Mouse (Mus musculus) neural tube, embryonic 10.5 days (tissue): ENCODE data around the gene Bst2.

Experiments
- DNase-seq: peaks from one replicate; pipeline ENCODE4 v3.0.0-alpha.2; 2017; ENCODE audit warnings: low spot score; ENCODE audit errors: extremely low spot score

The Bst2 gene

DNA sequence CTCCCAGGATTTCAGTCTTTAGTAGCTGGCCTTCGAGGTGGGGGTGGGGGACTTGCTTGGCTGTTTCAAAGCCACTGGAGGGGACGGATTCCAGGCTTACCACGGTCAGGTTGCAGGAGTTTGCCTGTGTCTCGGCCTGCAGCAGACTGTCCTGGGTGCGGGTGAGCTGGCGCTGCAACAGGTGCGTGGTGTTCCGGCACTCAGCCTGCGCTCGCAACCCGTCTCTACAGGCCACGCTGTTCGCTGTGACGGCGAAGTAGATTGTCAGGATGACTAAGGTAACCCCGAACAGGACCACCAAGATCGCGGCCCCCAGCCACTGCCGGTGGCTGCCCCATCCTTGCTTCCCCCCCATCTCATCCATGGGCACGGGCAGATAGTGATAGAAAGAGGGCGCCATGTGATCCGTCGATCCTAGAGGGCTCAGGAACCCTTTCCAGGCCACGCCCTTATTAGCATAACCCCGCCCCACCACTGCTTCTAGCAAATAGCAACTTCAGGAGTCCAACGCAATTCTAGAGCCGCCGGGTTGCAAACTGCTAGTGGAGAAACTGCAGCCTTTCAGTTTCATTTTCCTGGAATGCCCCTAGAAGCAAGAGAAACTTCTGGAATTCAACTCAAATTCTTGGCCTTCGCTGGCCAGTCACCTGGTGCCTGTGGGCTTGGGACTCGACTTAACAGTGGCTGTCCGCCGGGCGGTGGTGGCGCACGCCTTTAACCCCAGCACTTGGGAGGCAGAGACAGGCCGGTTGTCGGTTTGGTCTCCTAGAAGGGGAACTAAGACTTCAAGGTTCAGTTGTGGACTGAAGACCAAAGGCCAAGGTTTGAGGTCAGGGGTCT lies at the start of gene Bst2:
TSS of gene Bst2 (minus strand) at position 429 of the 840 bp plus-strand sequence.
- DNase-seq, result peak; percentile 72

DNA sequence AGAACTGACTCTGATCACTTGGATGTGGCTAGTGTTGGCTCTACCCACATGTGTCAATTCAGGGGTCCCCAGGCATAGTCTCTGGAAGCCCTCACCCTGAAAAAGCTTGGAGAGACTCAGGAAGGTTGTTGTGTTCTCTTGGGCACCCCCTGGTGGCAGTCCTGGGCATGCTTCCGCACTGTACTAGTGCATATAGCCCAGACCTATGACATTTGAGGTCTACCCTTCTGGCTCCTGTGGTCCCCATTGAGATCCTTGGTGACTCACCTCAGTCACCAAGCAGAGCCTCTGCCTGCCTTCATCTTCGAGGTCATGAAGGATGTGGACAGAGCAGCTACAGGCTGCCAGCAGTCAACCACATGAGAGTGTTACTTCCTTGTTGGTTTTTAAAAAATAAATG lies 49.6 kb upstream of the Bst2 start:
- DNase-seq, result peak; percentile 44

DNA sequence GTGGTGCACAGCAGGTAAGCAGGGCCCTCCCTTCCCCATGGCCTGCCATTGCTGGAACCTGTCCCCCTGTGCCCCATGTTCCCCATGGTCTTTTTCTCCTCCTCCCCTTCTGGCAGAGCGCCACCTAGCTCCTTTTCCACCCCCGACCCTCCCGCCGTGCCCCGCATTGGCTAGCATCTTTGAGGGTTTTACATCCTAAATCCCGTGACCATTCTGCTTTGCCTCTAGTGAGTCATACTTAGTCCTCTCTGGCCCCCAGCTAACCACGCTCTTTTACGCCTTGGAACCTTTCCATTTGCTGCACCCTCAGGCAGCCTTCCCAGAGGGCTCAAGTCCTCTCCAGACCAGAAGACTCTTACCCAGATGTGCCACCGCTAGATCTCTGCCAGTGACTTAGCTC lies 42.9 kb upstream of the Bst2 start:
- no peak for DNase-seq

DNA sequence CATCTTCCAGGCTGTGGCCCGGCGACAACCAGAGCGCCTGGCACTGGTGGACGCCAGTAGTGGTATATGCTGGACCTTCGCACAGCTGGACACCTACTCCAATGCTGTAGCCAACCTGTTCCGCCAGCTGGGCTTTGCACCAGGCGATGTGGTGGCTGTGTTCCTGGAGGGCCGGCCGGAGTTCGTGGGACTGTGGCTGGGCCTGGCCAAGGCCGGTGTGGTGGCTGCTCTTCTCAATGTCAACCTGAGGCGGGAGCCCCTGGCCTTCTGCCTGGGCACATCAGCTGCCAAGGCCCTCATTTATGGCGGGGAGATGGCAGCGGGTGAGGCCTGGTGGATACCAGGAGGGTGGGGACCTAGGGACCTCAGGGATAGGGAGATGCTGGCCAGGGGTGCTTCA lies 42.2 kb upstream of the Bst2 start:
- no peak for DNase-seq

DNA sequence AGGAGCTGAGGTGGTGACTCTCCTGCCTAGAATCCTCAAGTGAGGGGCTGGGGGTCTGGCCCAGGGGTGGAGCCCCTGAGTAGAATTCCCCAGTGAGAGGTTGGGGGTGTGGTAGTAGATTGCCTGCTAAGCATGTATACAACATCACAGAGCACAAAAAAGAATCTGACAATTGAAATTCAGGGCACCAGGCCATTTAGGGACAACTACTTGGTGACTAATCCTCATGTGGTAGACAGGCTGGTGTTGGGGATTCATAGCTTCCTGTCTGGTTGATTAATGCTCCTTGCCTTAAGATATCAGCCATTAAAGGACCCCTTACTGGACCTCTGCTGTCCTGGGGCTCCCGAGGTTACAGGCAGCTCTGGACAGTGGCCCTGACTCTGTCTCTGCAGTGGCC lies 41.8 kb upstream of the Bst2 start:
- no peak for DNase-seq

DNA sequence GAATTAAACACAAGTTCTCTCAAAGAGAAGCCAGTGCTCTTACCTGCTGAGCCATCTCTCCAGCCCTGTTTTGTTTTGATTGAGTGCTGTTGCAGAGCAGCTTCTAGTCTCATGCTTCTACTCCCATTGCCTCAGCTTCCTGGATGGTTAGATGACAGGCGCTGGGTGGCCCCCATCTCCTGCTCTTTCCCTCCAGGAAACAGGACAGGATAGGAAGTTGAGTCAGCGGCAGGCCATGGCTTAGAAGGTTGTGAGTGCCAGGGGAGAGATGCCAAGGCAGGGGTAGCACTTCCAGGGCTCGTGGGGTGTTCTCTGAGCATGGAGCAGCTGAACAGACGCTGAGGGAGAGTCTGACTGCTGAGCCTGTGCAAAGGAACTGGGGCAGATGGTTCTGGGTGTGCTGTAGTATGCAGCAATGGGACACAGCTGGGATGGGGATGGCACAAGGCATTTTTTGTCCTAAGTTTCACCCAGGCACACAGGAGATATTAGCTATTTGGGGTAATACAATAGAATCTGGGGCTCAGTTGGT lies 40.7 kb upstream of the Bst2 start:
- DNase-seq, result no peak

DNA sequence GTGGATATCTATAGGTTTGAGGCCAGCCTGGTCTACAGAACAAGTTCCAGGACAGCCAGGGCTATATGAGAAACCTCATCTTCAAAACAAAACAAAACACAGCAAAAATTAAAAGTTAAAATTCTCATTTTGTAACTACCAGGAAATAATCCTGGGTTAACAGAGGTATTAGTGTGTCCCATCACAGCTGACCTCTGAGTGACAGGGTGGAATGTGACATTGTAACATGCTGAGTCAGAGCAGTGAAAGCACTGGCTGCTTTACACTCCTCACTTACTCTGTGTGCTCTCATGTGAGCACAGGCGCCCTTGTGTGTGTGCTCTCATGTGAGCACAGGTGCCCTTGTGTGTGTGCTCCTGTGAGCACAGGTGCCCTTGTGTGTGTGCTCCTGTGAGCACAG lies 37.8 kb upstream of the Bst2 start:
- no peak for DNase-seq

DNA sequence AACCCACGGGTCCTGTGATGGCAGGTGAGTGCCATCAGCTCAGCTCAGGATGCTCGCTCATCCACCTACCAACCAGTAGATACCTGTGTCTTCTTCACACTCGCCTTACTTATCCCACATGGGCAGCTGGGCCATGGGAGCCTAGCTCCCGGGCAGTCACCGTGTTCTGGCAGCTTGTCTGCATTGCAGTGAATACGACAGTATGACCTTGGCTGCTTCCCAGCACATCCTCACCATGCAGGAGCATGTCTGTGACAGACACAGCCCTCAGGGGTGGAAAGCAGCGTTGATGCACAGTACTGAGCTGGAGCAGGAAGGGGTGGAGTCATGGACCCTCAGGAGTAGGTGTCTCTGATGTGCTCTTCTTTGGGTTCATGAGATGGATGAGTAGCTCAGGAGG lies 37.2 kb upstream of the Bst2 start:
- DNase-seq, result no peak

DNA sequence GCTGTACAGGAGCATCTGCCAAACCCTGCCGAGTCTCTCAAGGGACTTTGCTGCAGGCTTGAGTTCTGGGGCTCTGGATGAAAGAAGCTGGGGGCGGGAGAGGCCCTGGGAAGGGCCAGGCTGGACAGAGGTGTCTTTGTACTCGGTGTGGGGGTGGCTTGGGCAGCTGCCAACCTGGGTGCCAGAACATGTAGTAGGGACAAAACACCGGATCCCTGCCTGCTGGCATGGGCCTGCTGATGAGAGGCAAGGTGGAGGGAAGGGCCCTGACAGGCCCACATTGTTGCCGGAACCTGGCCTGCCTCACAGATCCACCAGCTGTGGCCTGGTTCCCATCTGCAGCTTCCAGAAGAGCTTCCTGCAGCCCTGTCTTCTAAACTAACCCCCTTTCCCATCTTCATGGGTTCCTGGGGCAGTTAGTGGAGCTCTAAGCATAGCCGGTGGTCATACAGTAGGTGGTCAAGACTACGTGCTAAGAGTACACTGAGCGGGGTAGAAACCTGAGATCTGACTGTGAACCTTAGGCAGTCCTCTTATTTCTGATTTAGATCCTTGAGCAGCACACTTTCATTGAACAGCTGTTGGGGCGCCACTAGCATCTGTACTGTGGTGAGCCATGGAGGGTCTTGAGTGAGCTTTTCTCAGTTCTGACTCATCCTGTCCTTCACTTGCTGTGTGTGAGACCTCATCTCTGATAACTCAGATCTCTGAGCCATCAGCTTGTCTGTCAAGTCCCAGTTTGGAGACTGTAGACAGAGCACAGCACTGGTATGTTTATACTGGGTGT lies 35.8 kb upstream of the Bst2 start:
- DNase-seq, result no peak

DNA sequence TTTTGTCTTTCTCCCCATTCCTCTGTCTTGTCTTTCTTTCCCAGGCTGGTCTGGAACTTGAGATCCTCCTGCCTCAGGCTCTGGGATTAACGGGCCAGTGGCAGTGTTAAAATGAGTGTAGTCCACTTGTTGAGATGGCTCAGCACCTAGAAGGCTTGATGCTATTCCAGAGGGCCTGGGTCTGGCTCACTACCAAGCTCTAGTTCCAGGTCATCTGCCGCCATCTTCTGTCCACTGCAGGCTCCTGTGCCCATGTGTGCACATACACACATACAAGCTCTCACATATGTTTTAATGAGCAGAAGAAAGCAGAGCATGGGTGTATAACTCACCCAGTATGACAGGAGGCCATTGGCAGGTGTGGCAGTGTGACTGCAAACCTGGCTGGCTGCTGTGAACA lies 34.8 kb upstream of the Bst2 start:
- DNase-seq, result no peak

DNA sequence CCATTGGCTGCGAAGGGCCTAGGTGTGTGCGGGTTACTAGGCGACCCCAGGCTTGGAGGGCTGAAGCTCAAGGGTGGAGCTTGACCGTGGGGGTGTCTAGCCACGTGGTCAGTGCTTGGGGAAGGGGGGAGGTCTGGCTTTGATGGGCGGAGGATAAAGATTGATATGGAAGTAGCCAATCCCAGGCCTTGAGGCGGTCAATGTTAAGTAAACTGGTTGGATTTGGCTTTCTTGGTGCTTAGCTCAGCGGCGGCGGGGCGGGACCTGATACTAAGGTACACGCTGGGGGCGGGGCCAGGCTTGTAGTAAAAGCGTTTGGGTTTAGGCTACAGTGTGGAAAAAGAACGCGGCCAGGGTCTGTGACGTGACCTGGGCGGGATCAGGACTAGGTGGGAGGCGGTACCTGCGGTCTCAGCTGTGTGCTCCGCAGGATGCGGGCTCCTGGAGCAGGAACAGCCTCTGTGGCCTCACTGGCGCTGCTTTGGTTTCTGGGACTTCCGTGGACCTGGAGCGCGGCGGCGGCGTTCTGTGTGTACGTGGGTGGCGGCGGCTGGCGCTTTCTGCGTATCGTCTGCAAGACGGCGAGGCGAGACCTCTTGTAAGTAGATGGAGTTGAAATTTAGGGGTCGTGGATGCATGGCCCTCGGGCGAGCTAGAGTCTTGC lies 33.2 kb upstream of the Bst2 start:
- DNase-seq, result peak; percentile 84

DNA sequence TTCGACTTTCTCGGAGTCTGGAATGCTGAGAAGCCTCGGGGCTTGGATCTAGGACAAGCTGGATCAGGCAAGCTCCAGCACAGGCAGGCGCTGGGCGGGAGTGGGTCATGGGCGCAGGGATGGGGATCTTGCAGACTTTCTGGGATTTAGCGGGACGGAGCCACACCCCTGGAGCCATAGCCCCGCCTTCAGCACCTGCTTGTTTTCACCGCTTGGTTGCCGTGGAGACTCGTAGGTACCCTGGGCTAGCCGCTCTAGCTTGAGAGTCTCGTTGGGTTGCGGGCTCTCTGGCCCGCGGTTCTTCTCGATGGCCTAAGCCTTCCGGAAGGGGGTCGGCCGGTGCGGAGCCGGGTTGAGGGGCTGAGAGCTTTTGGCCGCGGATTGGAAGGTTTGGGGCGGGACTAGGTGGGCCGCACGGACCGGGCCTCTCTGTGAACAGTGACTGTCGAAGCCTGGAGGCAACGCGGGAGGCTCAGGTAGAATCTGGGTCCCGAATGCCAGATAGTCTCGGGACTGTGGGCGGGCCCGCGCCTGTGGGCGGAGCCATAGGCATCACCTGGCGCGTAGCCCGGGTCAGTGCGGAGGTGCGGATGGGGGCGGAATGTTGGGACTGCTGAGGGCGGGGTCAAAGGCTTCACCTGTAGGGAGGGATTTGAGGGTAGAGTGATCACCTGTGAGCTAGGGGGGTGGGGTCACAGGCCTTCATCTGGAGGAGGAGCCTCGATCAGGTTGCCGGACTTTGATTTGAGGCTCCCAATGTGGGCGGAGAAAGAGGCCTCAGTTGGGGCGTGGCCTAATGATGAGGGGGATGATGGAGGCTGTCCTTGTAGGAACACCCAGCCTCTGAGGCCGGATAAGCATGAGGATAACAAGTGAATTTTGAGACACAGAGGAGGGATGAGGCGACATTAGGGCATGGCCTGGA lies 32.4 kb upstream of the Bst2 start:
- peak; percentile 80 for DNase-seq

DNA sequence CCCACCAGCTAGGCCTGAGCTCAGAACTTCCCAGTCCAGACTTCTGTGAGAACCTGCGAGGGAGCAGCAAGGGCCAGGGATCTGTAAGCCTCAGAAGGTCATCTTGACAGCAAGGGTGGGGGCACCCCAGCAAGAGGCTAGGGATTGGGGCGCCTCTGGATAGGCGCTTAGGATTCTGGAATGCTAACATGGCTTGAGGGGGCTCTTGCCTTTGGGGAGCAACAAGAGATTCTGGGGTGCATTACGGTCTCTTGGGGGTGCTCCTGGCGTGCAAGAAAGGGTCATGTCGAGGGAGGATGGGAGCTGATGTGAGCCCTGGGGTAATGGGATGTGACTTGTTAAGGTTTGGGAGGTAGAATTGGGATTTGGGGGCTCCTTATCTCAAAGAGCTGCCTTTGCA lies 31.7 kb upstream of the Bst2 start:
- no peak for DNase-seq

DNA sequence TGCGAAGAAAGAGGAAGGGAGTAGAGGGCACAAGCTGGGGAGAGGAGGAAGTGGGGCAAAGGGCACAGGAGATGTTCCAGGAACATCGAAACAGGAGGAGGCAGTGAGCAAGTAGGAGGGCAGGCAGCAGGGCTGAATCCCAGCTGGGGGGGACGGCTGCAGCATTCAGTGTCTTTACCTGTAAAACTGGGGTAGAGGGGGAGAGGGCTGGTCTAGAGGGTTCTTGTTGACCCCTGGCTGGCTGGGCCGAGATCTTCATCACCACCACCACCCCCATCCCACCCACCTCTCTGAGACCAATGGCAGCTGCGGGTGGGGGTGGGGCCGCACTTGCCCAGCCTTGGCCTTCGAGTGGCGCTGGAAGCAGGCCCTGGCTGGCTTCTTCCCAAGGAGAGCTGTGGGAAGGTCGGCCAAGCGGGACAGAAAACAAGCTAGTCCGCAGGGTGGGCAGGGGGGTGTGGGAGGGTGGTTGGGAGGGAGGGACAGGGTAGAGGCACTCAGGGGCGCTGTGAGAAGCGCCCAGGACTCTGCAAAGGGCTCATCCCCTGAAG lies 31.2 kb upstream of the Bst2 start, which contains the start of gene Slc27a1:
TSS of gene Slc27a1 (plus strand) at position 496 of the 551 bp plus-strand sequence.
- no peak for DNase-seq

DNA sequence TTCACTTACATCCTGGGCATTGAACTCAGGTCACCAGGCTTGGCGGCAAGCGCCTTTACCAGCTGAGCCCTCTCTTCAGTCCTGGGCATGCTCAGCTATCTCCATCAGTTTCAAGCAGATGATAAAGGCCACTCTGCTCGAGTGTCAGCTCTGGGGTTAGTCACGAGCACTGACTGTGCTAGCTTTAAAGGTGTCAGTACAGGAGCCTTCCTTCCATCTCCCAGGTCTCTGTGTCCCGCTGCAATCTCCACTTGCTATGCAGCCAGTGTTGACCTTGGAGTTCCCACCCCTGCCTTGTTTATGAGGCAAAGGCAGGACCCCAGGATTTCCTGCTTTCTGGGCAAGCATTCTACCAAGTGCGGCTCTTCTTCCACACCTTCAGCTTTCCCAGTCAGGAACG lies 30.3 kb upstream of the Bst2 start:
- no peak for DNase-seq

DNA sequence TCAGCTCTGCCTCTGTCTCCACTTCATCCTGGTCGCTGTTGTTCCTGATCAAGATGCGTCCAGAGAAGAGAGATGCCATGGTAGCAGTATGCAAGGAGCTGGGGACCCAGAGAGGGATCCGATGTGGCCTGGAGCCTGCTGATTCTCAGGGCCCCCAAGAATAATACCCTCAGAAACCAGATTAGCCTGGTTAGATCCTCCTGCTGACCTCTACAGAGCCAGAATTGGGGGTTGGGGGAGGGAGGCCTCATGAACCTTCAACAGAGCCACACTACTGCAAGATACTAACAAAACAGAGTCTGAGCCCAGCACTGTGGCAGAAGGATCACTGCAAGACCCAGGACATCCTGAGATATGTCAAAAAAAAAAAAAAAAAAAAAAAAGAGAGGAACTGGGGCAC lies 29.2 kb upstream of the Bst2 start, which contains the start of gene Nxnl1:
TSS of gene Nxnl1 (minus strand) at position 101 of the 400 bp plus-strand sequence.
- DNase-seq, result no peak

DNA sequence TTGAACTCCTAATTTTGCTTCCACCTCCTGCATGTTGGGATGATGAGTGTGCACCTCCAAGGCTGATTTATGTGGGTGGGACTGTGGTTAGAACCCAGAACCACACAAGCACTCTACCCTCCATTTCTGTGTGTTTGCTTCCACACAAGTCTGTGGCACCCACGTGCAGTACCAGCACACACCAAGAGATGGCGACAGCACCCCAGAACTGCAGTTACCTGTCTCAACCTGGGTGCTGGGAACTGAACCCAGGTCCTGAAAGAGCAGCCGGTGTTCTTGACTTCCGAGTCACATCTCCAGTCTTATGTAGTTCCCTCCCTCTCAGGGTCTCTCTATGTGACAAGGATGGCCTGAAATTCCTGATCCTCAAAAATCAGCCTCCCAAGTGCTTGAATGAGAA lies 26.7 kb upstream of the Bst2 start:
- DNase-seq, result no peak

DNA sequence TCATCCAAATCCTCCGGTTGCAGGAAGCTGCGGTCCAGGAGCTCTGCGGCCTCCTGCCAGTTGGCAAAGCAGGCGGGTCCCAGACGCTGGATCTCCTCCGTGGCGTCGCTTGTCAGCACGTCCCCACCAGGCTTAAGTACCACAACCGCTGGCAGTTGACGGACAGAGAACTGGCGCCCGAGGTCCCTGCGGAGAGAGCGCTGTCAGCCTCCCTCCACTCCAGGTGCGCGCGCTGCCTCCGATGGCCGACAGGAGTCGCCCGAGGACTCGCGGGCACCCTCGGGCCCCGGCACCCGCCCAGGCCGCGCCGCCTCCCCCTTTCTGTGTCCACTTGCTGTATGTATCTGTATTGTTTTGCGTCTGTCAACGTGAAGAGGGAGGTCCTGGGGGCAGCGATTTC lies 25.5 kb upstream of the Bst2 start:
- peak; percentile 68 for DNase-seq

DNA sequence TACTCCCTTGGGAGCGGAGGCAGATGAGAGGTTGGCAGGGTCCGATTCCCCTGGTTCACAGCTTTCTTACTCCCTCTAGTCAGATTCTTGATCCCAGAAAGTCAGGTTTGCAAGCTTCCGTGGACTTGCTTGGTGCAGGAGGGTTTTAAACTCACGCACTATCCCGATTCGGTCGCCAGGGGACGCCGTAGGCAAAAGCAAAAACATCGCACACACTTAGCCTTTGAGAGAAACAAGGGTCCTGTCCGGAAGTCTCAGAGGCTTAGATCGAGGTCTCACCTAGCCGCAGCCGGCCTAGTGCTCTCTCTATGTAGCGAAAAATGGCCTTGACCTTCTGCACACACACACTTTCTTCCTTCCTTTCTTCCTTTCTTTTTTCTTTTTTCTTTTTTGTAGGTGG lies 24.1 kb upstream of the Bst2 start:
- peak; percentile 82 for DNase-seq

DNA sequence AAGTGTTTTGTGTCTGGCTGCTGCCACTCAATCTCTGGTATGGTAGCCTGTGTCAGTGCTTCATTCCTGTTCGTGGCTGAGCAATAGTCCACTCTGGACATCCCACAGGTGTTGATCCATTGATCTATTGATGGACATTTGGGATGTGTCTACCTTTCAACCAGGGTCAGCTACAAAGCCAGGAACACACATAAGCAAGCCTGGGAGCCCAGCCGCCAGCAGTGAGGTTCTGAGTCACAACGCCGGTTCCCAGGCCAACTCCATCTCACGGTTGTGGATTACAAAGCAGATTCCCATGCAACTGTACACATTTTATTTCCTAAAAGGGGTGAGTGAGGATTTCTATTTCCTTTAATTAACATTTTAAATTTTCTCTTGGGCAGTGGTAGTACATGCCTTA lies 23.5 kb upstream of the Bst2 start:
- no peak for DNase-seq
